Mouse (Mus musculus): Measurements from ENCODE around the gene Dock7.

Gene Dock7

GRCm38 (mm10) chr4:99120211-99121122 is at the start of gene Dock7:
Gene Dock7, minus strand, starts transcription at chr4:99120915.
- no peak for DNase-seq (ENCODE audit: low read depth, low spot score)

GRCm38 (mm10) chr4:99168869-99169268 is 48.2 kb upstream of the Dock7 start:
- DNase-seq (ENCODE audit: low read depth, low spot score) = no peak

DNA sequence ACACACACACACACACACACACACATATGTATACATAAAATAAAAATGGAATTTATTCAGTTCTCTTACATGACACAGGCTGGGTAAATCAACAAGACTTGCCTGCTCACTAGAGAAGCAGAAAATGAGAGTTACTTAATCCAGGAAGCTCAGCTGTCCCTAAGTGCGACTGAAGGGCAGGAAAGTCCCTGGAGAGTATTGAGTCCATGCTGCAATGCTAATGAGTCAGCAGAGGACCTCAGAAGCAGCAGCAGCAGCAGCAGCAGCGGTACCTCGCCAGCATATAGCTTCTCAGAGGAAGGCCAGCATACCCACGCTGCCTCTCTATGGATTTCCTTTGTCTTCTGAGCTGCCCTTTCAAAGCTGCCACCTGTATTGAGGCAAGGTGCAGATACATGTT is 42.8 kb upstream of the Dock7 start:
- no peak for DNase-seq (ENCODE audit: low read depth, low spot score)

DNA sequence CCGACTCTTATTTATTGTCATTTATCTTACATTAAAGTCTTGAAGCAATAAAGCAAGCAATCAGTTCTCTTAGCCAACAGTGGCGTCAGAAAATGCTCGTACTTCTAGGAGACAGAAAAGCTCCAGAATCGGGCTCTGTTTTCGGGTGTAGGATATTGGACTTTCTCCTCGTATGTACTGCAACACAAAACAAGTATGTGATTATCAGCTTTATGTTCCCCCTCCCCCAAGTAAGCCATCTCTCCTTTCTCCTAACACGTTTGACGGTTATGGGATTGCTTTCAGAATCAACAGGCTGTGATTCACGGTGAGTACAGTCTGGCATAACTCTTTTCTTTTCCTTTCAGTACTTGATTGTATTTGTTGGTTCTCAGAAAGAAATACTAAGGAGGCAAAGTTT is 42.3 kb upstream of the Dock7 start:
- DNase-seq (ENCODE audit: low read depth, low spot score) = no peak

DNA sequence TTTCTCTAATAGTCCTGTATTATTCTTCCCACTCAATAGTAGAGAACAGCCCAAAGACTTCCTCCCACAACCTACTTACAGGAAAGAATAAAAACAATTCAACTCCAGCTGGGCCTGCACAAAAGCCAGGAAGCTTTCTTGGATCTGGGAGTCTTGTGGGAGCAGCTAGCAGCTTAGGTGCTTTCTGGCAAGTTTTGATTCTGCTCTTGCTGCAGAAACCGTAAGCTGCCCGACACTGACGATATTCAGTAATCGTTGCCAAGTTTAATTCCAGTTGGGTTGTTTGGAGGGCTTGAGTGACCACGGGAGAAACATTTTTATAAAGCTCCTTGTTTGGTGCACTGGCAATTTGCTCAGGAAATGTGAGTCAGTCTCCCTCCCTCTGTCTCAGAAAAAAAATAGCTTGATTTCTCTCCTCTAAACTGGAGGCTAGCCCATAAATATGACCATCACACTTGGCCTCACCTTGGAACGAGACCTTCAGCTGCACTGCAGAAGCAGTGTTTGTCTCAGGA is 40.8 kb upstream of the Dock7 start:
- no peak for DNase-seq (ENCODE audit: low read depth, low spot score)

DNA sequence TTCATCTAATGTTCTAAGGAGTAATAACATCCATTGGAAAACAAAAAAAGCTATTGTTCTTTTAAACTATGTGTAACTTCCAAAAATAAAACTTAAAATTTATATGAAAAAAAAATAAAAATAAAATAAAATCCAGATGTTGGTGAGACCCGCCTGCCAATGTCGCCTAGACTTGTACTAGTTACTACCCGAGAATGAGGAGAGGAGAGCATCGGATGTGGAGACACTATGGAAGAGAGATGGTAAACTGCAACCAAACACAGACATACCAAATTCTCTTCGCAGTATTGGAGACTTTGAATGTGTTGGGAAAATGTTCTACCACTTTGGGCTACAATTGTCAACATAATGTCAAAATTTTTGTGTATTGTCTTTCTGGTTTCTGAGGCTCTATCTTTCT is 40.2 kb upstream of the Dock7 start:
- DNase-seq (ENCODE audit: low read depth, low spot score) = no peak

DNA sequence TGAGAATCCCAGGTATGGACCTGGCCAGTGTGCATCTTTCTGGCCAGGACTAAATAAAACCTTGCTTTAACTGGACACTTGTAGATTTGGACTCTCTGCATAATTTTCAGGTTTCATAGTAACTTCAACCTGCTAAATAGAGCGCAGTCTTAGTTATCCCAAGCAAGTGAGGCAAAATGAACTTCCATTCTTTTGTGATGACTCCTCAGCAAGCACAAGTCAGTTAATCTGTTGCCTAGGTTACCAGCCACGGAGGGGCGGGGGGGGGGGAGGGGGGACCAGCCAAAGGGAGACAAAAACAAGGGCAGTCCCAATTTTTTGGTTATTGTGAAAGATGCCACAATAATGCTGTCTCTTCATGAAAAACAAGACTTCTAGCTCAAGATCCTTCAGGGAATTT is 39.7 kb upstream of the Dock7 start:
- DNase-seq (ENCODE audit: low read depth, low spot score) = no peak

- DNase-seq (ENCODE audit: low read depth, low spot score) = no peak
These were observed 37.8 kb upstream of the Dock7 start for GRCm38 (mm10) chr4:99158495-99158894.

DNA sequence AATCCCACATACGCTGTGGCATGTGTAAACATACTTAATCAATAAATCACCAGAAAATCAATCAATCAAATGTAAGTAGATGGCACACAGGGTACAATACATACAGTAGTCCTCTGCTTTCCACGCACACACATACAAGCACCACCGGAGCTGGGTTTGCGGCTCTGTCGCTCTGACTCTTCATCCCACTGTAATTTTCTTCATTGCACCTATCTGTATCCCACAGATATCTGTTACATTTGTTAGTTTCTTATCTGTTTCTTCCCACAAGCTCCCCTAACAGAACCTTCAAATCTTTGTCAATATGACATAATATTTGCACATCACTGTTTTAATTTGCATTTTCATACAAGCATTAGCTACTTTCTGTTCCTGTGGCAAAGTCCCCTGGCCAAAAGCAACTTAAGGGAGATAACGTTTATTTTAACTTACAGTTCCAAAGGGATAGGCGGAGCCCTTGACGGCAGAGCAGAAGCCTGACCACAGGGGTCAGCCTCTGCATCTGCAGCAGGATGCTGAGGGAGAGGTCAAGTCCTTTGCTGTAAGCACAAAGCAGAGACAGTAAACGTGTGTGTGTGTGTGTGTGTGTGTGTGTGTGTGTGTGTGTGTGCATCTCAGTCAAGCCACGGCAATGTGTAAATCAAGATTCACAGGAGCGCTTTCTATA is 36.1 kb upstream of the Dock7 start:
- no peak for DNase-seq (ENCODE audit: low read depth, low spot score)

DNA sequence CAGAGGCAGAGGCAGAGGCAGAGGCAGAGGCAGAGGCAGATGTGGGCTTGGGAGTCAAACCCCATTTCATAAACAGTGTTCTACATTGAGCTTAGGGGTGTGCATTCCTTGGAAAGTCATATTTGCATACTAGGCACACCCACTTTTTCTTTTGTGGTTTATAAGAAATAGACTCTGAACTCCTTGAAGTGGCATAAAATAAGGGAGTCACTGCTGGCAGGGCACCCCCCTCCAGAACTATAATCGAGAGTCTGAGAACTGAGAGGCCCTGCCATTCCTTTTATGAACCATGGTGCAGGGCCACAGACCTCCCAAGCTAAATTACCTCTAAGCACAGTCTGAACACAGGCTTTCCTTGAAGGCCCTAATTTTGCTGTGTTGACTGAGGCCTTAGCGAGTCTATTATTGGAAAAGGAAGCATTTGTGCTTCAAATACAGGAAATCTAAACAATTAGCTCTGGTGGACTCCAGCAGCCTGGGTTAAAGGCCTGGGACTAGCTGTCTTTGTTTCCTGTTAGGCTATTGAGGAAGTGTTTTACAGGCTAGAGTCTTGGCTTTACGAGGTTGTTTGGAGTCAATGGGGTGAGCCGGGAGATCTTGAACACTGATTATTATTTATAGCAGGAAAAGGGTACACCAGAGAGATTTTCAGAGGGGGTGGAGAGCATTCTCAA is 31.3 kb upstream of the Dock7 start:
- DNase-seq (ENCODE audit: low read depth, low spot score) = no peak

DNA sequence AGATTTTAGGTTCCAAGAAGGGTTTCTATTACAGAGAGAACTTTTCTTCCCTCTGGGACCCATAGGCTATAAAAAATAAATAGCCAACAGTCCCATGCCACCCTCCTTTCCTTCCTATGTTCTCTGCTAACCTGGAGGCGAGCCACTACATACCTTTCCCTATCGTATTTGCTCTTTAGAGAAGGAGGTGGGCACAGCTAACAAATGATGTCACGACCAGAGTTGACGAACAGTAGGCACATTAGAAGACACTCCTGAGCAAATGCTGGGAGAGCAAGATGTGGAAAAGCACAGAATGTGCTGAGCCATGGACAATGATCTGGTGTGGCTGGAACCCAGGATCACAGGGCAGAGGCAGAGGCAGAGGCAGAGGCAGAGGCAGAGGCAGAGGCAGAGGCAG is 30.7 kb upstream of the Dock7 start:
- no peak for DNase-seq (ENCODE audit: low read depth, low spot score)

GRCm38 (mm10) chr4:99143323-99143722 is 22.6 kb upstream of the Dock7 start:
- no peak for DNase-seq (ENCODE audit: low read depth, low spot score)

GRCm38 (mm10) chr4:99141578-99141977 is 20.9 kb upstream of the Dock7 start:
- DNase-seq (ENCODE audit: low read depth, low spot score) = no peak

- no peak for DNase-seq (ENCODE audit: low read depth, low spot score)
These were observed 20.5 kb upstream of the Dock7 start for GRCm38 (mm10) chr4:99141171-99141570.

DNA sequence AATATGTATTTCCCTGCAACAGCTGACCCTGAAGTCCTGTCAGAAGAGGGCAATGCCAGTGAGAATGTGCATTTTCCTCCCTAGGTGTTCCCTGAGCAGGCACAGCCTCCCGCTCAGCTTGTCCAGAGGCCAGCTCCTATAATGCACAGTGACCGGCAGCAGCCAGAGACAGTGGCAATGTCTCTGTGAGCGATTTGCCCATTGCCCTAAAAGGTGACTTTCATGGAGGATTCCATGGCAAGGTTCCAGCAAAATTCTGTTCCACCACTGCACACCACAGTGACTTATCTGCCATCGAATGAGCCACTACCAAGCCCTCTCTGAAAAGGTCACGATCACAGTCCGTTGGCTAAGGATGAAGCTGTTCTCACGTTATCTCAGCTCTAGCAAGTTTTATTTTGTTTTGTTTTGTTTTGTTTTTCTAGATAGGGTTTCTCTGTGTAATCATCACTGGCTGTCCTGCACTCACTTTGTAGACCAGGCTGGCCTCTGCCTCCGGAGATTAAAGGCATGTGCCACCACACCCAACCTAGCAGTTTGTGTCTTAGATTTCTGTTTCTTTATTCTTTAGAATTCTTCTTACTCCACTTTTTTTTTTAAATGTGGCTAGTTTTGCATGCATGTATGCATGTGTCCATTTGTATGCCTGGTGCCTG is 17.4 kb upstream of the Dock7 start:
- no peak for DNase-seq (ENCODE audit: low read depth, low spot score)

DNA sequence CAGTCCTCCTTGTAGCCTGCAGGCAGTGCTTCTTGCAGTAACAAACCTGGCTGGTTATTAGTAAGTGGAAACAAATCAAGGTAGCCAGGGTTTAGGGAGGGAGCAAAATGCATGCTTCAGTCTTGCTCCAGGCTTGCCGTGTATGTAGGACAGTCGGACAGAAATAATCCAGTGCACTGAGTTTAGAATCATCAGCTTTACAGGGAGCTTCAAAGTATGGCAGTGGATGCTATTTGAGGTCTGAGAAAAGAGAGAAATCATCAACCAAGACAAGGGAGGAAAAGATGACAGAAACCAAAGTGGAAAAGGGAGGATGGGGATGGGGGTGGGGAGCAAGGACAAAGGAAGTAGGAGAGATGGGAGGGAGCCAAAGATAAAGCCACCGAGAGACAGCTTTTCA is 13.8 kb upstream of the Dock7 start:
- no peak for DNase-seq (ENCODE audit: low read depth, low spot score)

DNA sequence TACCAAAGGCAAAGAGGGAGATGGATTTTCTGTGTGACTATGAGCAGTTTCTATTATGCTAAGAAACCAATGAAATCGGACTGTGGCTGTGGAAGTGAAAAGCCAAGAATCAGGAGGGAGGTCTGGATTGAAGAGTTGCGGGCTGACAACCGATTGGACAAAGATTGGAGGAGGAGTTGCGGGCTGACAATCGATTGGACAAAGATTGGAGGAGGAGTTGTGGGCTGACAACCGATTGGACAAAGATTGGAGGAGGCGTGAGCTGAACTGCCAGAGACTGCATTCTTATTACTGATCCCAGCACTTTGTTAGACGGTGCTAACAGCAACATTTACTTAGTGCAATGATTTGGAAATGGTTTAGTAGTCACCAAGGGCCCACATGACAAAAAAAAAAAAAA is 12.6 kb upstream of the Dock7 start:
- no peak for DNase-seq (ENCODE audit: low read depth, low spot score)

- no peak for DNase-seq (ENCODE audit: low read depth, low spot score)
These were observed 12.0 kb upstream of the Dock7 start for GRCm38 (mm10) chr4:99132686-99133085.

GRCm38 (mm10) chr4:99131227-99131653 is 10.5 kb upstream of the Dock7 start:
- no peak for DNase-seq (ENCODE audit: low read depth, low spot score)

DNA sequence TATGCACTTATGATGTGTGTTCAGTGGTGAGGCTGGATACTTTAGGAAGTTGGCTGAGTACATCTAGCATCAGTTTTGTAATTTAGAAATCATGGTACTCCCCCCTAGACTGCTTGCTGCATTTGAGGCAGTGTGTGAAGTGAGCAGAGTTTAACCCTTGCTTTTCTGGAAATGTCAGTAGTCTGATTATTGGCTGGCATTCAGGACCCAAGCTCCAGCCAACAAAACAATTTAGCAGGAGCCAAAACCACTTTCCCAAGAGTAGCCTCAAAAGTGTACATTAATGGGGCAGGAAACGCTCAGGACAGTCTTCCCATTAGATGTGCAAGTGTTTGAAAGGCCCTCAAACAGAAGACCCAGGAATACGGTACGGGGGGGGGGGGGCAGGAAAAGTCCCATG is 2.8 kb upstream of the Dock7 start:
- DNase-seq (ENCODE audit: low read depth, low spot score) = no peak

DNA sequence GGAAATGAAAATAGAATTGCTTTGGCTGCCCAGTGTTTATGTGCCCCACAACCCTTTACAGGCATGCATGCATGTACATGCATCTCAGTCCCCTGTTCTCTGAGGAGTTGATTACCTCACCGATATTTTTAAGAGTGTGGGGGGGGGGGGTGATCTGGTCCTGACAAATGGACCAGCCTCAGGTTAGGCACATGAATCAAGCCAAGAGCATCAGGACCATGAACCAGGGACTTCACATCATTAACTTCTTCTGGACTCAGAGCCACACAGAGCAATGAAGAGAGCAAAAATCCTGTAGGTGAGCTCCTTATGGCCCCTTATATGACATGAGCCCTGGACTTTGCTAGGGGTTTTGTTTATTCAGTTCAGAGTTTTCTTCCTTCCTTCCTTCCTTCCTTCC is 2.1 kb upstream of the Dock7 start:
- no peak for DNase-seq (ENCODE audit: low read depth, low spot score)

- no peak for DNase-seq (ENCODE audit: low read depth, low spot score)
These were observed 1.3 kb upstream of the Dock7 start for GRCm38 (mm10) chr4:99122047-99122446.

All from CD4-positive helper T cell, adult 2 months (primary cell).